30 mouse cellular contexts compared by ENCODE assay signal in the genomic region with DNA sequence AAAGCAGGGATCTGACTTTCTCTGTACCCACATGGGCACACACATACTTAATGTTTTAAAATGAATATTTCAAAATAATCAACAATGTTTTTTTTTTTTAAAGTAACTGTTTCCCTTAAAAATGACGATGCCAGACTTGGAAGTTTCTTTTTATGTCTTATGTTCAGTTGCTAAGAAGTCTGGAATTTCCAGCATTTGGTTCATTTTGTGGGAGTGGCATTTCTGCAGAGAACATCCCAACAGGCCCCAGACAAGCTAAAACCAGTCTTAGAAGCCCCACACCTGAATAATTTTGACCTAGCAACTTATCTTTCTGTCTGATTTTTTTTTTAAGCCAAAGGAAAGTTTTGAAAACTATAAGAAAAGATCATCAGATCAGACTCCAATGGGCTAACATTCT. TPM values are rescaled to one million over a fixed set of nuclear protein-coding genes. Genes with fewer than 3 reads are reported as not detected.
DNase-seq lines count a peak whose midpoint lies in the region; ATAC-seq lines count a peak whose summit lies in the region.
"Had no signal": no experiment of that assay in that cellular context is flagged by ENCODE, and none has a peak within 500 bp of the region (broad histone marks: within the 10 kb centered on the region; RNA-seq: fewer than 3 reads in every experiment).

No protein-coding gene starts in this region.

- H3K4me2 ChIP-seq in embryonic facial prominence, embryonic 13.5 days, result no peak overlapping the region
- H3K4me2 ChIP-seq in heart, embryonic 13.5 days, result no peak overlapping the region
- H3K4me2 ChIP-seq in embryonic facial prominence, embryonic 14.5 days (ENCODE audit: low read depth, low read length), result no peak overlapping the region
- H3K4me2 ChIP-seq in stomach, embryonic 15.5 days, result no peak overlapping the region
- H3K4me2 ChIP-seq: embryonic facial prominence, embryonic 12.5 days; forebrain, embryonic 15.5 days; hindbrain, embryonic 12.5 days; hindbrain, embryonic 15.5 days; kidney, embryonic 15.5 days had no signal

- H3K9me3 ChIP-seq in embryonic facial prominence, embryonic 13.5 days, result peaks cover 2% of the 10 kb centered on the region; the same call in 1 of the 2 replicates
- H3K9me3 ChIP-seq in embryonic facial prominence, embryonic 10.5 days, result no peaks in the 10 kb centered on the region
- no peaks in the 10 kb centered on the region for H3K9me3 ChIP-seq in heart, embryonic 13.5 days
- H3K9me3 ChIP-seq in embryonic facial prominence, embryonic 14.5 days (ENCODE audit: control insufficient read depth, low read length), result no peaks in the 10 kb centered on the region
- H3K9me3 ChIP-seq in stomach, embryonic 15.5 days, result no peaks in the 10 kb centered on the region
- H3K9me3 ChIP-seq: forebrain, embryonic 15.5 days; G1E; heart, embryonic 10.5 days; hindbrain, embryonic 12.5 days; hindbrain, embryonic 15.5 days; kidney, embryonic 15.5 days had no signal

- ATAC-seq in embryonic facial prominence, embryonic 13.5 days (ENCODE audit: insufficient number of reproducible peaks, insufficient read depth, low FRiP score, low TSS enrichment, low read depth), result no peak
- no peak for ATAC-seq in heart, embryonic 13.5 days (ENCODE audit: extremely low read depth, insufficient number of reproducible peaks, low FRiP score, low TSS enrichment)
- ATAC-seq in embryonic facial prominence, embryonic 14.5 days (ENCODE audit: low read depth), result no peak
- no peak for ATAC-seq in stomach, embryonic 15.5 days (ENCODE audit: insufficient read depth, low FRiP score, low read depth)
- ATAC-seq: forebrain, embryonic 15.5 days; intestine, postnatal 0 days had no signal

- H3K4me3 ChIP-seq in embryonic facial prominence, embryonic 13.5 days, result no peak overlapping the region
- no peak overlapping the region for H3K4me3 ChIP-seq in embryonic facial prominence, embryonic 10.5 days
- H3K4me3 ChIP-seq in heart, embryonic 13.5 days, result no peak overlapping the region
- no peak overlapping the region for H3K4me3 ChIP-seq in embryonic facial prominence, embryonic 14.5 days (ENCODE audit: low read depth, low read length)
- no peak overlapping the region for H3K4me3 ChIP-seq in stomach, embryonic 15.5 days (replicated peaks)
- H3K4me3 ChIP-seq: embryonic facial prominence, embryonic 12.5 days; forebrain, embryonic 15.5 days; heart, embryonic 10.5 days; hindbrain, embryonic 12.5 days; hindbrain, embryonic 15.5 days; kidney, embryonic 15.5 days had no signal

- H3K4me1 ChIP-seq in embryonic facial prominence, embryonic 13.5 days, result peaks cover 29% of the 10 kb centered on the region
- peaks cover 23% of the 10 kb centered on the region for H3K4me1 ChIP-seq in embryonic facial prominence, embryonic 10.5 days
- peaks cover 73% of the 10 kb centered on the region for H3K4me1 ChIP-seq in heart, embryonic 13.5 days
- peaks cover 15% of the 10 kb centered on the region for H3K4me1 ChIP-seq in embryonic facial prominence, embryonic 14.5 days (ENCODE audit: control insufficient read depth, insufficient read depth, low read length)
- peaks cover 9% of the 10 kb centered on the region; the same call in 1 of the 2 replicates for H3K4me1 ChIP-seq in stomach, embryonic 15.5 days
- H3K4me1 ChIP-seq: forebrain, embryonic 15.5 days; hindbrain, embryonic 12.5 days; hindbrain, embryonic 15.5 days had no signal

- H3K36me3 ChIP-seq in embryonic facial prominence, embryonic 13.5 days, result no peaks in the 10 kb centered on the region
- peaks cover 3% of the 10 kb centered on the region; the same call in 1 of the 2 replicates for H3K36me3 ChIP-seq in embryonic facial prominence, embryonic 10.5 days (replicated peaks)
- peaks cover 41% of the 10 kb centered on the region for H3K36me3 ChIP-seq in heart, embryonic 13.5 days
- H3K36me3 ChIP-seq in embryonic facial prominence, embryonic 14.5 days (ENCODE audit: control insufficient read depth, insufficient read depth, low read length), result no peaks in the 10 kb centered on the region
- H3K36me3 ChIP-seq in stomach, embryonic 15.5 days, result no peaks in the 10 kb centered on the region
- H3K36me3 ChIP-seq: embryonic facial prominence, embryonic 12.5 days; forebrain, embryonic 15.5 days; G1E; hindbrain, embryonic 12.5 days; hindbrain, embryonic 15.5 days; kidney, embryonic 15.5 days had no signal

- H3K27ac ChIP-seq in embryonic facial prominence, embryonic 13.5 days, result peak overlapping the region; percentile 13; the same call in 1 of the 2 replicates
- no peak overlapping the region for H3K27ac ChIP-seq in embryonic facial prominence, embryonic 10.5 days (replicated peaks)
- H3K27ac ChIP-seq in heart, embryonic 13.5 days (replicated peaks), result peak overlapping the region; percentile 28; the same call in 1 of the 2 replicates
- 0 out of 2 replicates have a peak overlapping the region, but pooled peaks have one; percentile 30 for H3K27ac ChIP-seq in embryonic facial prominence, embryonic 14.5 days (replicated peaks; ENCODE audit: low read depth, low read length)
- H3K27ac ChIP-seq in stomach, embryonic 15.5 days, result 0 out of 2 replicates have a peak overlapping the region, but pooled peaks have one; percentile 16
- H3K27ac ChIP-seq: embryonic facial prominence, embryonic 12.5 days; forebrain, embryonic 15.5 days; hindbrain, embryonic 12.5 days; hindbrain, embryonic 15.5 days; kidney, embryonic 15.5 days had no signal

- no peak overlapping the region for H3K9ac ChIP-seq in embryonic facial prominence, embryonic 13.5 days
- no peak overlapping the region for H3K9ac ChIP-seq in heart, embryonic 13.5 days
- no peak overlapping the region for H3K9ac ChIP-seq in embryonic facial prominence, embryonic 14.5 days (ENCODE audit: low read depth, low read length)
- H3K9ac ChIP-seq in stomach, embryonic 15.5 days, result no peak overlapping the region
- H3K9ac ChIP-seq: embryonic facial prominence, embryonic 12.5 days; forebrain, embryonic 15.5 days; hindbrain, embryonic 12.5 days; hindbrain, embryonic 15.5 days; kidney, embryonic 15.5 days had no signal

- no peaks in the 10 kb centered on the region for H3K27me3 ChIP-seq in embryonic facial prominence, embryonic 13.5 days
- no peaks in the 10 kb centered on the region for H3K27me3 ChIP-seq in embryonic facial prominence, embryonic 10.5 days (replicated peaks; ENCODE audit: low read depth, poor library complexity, severe bottlenecking)
- no peaks in the 10 kb centered on the region for H3K27me3 ChIP-seq in heart, embryonic 13.5 days (replicated peaks)
- H3K27me3 ChIP-seq in embryonic facial prominence, embryonic 14.5 days (replicated peaks; ENCODE audit: control insufficient read depth, insufficient read depth, low read length), result no peaks in the 10 kb centered on the region
- H3K27me3 ChIP-seq in stomach, embryonic 15.5 days (replicated peaks), result no peaks in the 10 kb centered on the region
- H3K27me3 ChIP-seq: CH12.LX; embryonic facial prominence, embryonic 12.5 days; forebrain, embryonic 15.5 days; hindbrain, embryonic 12.5 days; hindbrain, embryonic 15.5 days; kidney, embryonic 15.5 days had no signal

- DNase-seq in embryonic facial prominence, embryonic 10.5 days (ENCODE audit: low spot score), result no peak
- no peak for DNase-seq in heart, postnatal 4 days
- DNase-seq in embryonic facial prominence, embryonic 14.5 days (ENCODE audit: low spot score), result no peak
- no peak for DNase-seq in cerebellum, postnatal 36 days
- no peak for DNase-seq in adipocyte (ENCODE audit: low spot score)
- DNase-seq: adrenal gland, adult 2 months; adrenal gland, postnatal 14 days; B cell, adult 2 months; cerebellum, adult 11 months; cerebellum, adult 2 months; cerebellum, adult 9-11 months; cerebellum, postnatal 25 days; embryo, embryonic 11 days; gastrocnemius, postnatal 10 days; gastrocnemius, postnatal 36 days; heart, adult 18-20 months; heart, postnatal 14 days; kidney, adult 2 months had no signal

- WGBS in embryonic facial prominence, embryonic 13.5 days, result 40% methylated on average over 1 of the region's 1 CpGs
- WGBS in embryonic facial prominence, embryonic 10.5 days, result 76% methylated on average over 1 of the region's 1 CpGs
- 48% methylated on average over 1 of the region's 1 CpGs for WGBS in heart, embryonic 13.5 days
- 44% methylated on average over 1 of the region's 1 CpGs for WGBS in embryonic facial prominence, embryonic 14.5 days
- WGBS in stomach, embryonic 15.5 days, result 48% methylated on average over 1 of the region's 1 CpGs

RNA-seq across cellular contexts. Expression of a gene that starts 16.1 kb away (rescaled TPM):
- 128 and 154 TPM in 2 replicates for polyA plus RNA-seq in embryonic facial prominence, embryonic 13.5 days (2015; fragmentation: Nextera tagmentation; extraction: Ambion mirVana)
- polyA plus RNA-seq in embryonic facial prominence, embryonic 10.5 days (2016; fragmentation: Nextera tagmentation; extraction: Ambion mirVana), result 122 and 133 TPM in 2 replicates
- 247 and 281 TPM in 2 replicates for polyA plus RNA-seq in heart, embryonic 13.5 days (2015; fragmentation: Nextera tagmentation; extraction: Ambion mirVana)
- total RNA-seq in heart, postnatal 4 days (2021), result 100 to 1,000 TPM; 266 to 281 TPM
- polyA plus RNA-seq in embryonic facial prominence, embryonic 14.5 days (2014; fragmentation: Nextera tagmentation; extraction: Ambion mirVana), result 143 and 150 TPM in 2 replicates
- 192 and 198 TPM in 2 replicates for polyA plus RNA-seq in stomach, embryonic 15.5 days (2015; fragmentation: Nextera tagmentation; extraction: Ambion mirVana)
- polyA plus RNA-seq: G1E had no signal
